Mouse (Mus musculus) left cerebral cortex, postnatal 4 days (tissue): ENCODE data around the gene Tbpl1. TPM values are rescaled to one million over a fixed set of nuclear protein-coding genes. Genes with fewer than 3 reads are reported as not detected.
A peak's percentile ranks its signal among the peaks of the same experiment; 100 is the strongest.

Experiments
- DNase-seq: peaks from one replicate; pipeline ENCODE4 v3.0.0-alpha.2; 2022
- intact Hi-C: fragments of 180-260 bp; cut with DNase I; formaldehyde crosslinking; loops from one replicate; pipeline ENCODE4 v1.15.1; 2025
- total RNA-seq, 2 experiments: library from RNA; stranded (reverse); gene quantifications; 2 replicates each; pipeline ENCODE4 v1.2.3; 2021

Tbpl1 gene
- total RNA-seq, 2 experiments from 2014 or later: 62.4 to 67.2 TPM

DNA sequence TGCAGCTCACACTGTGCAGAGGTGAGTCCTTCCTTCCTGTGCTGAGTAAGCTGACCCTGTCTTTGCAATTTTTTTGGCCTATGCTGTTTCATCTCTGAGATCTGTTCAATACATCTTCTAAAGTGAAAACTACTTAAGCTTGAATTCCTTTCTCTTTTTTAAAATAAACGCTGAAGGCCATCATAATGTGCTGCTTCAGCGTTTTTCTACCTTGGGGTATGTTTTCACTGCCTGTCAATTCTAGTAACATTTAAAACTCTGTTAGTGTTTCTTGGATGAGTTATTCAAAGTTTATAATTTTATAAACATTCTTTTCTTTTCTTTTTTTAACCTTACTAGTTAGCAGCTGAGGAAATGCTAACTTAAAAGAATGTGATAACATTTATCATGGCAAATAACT lies 18.8 kb downstream of the Tbpl1 start:
- DNase-seq: no peak
- intact Hi-C loops: no loop called here

DNA sequence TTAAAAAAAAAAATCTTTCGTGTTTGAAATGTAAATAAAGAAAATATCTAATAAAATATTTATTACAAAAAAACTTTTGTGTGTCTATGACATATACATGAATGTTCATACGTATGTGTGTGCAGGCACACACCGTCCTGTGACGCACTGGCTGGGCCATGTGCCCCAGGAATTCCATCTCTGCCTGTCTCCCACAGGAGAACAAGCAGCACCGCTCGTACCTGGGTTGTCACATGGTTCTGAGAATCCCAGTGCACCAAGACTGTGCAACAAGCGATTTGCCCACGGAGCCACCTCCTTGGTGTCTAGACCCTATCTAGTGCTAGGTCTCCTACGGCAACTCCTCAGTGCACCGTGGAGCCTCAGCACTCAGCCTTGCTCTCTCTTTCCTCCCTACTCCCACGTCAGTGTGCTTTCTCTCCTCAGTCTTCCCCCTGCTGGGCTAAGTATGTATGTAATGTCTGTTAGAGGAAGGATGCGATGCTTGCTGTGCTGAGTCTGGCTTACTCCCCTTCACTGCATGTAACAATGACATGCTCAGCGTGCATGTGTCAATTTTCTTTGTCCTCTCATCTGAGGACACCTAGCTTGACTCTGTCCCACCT lies 21.5 kb downstream of the Tbpl1 start:
- no peak for DNase-seq
- intact Hi-C loops: no loop called here

GRCm38 (mm10) chr10:22708190-22708843 lies 23.4 kb downstream of the Tbpl1 start:
- intact Hi-C loops: loop anchor here (10.0 kb wide), 1 partner anchor 104 kb away; no protein-coding TSS in a partner anchor
- DNase-seq: no peak

GRCm38 (mm10) chr10:22703844-22704243 lies 27.9 kb downstream of the Tbpl1 start:
- DNase-seq: no peak
- intact Hi-C loops: loop anchor here (10.0 kb wide), 1 partner anchor 99 kb away; no protein-coding TSS in a partner anchor

GRCm38 (mm10) chr10:22701485-22702315 lies 30.0 kb downstream of the Tbpl1 start:
- intact Hi-C loops: loop anchor here (10.0 kb wide), 1 partner anchor 97 kb away; no protein-coding TSS in a partner anchor
- no peak for DNase-seq

DNA sequence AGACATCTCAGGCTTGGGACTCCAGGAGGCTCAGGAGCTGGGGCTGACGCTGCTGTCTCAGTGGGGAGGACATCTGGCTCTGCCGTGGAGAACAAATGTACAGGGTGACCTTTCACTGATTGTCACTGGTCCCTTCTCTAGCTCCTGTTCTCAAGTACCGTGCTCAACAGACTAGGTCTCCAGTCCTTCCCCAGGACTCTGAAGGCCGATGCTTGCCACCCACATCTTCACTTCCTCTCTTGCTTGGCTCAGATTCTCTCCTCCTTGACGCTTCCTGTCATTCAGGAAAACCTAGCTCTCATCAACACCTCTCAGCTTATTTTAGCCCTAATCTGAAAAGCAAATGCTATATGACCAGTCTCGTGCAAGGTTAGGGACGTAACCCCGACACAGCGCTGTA lies 31.0 kb downstream of the Tbpl1 start:
- intact Hi-C loops: loop anchor here (10.0 kb wide), 1 partner anchor 96 kb away; no protein-coding TSS in a partner anchor

GRCm38 (mm10) chr10:22699487-22700335 lies 32.0 kb downstream of the Tbpl1 start:
- intact Hi-C loops: loop anchor here (10.0 kb wide), 1 partner anchor 95 kb away; no protein-coding TSS in a partner anchor
- no peak for DNase-seq

More for the DNA sequence above, 31.0 kb downstream of the Tbpl1 start:
- no peak for DNase-seq

GRCm38 (mm10) chr10:22698158-22698953 lies 33.4 kb downstream of the Tbpl1 start:
- intact Hi-C loops: no loop called here
- DNase-seq: no peak

GRCm38 (mm10) chr10:22696864-22697263 lies 34.9 kb downstream of the Tbpl1 start:
- no peak for DNase-seq
- intact Hi-C loops: no loop called here

- no peak for DNase-seq
- intact Hi-C loops: no loop called here
Observed at GRCm38 (mm10) chr10:22696236-22696635, 35.5 kb downstream of the Tbpl1 start.

GRCm38 (mm10) chr10:22675848-22676630 lies 55.7 kb downstream of the Tbpl1 start:
- DNase-seq: no peak
- intact Hi-C loops: no loop called here

DNA sequence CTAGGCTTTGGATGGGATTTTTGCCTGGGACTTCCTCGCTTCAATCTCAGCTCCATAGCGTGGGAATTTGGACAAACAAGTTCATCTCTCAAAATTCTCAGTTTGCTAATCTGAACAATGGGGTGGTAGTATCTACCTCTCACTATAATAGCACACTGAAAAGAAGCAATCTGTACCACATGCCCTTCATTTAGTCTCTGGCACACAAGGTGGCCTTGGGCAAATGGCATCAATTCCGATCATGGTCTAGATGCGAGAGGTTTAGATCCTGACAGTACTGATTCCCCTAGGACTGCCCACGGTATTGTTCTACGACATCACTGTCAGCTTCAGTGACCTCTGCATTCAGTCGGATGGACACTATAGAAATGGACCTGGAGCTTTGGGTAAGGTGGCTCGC lies 57.6 kb downstream of the Tbpl1 start:
- intact Hi-C loops: no loop called here
- no peak for DNase-seq

- intact Hi-C loops: no loop called here
- DNase-seq: no peak
Observed at GRCm38 (mm10) chr10:22668509-22668908, 63.2 kb downstream of the Tbpl1 start.

- DNase-seq: no peak
- intact Hi-C loops: no loop called here
Observed at GRCm38 (mm10) chr10:22660286-22661000, 71.3 kb downstream of the Tbpl1 start.

DNA sequence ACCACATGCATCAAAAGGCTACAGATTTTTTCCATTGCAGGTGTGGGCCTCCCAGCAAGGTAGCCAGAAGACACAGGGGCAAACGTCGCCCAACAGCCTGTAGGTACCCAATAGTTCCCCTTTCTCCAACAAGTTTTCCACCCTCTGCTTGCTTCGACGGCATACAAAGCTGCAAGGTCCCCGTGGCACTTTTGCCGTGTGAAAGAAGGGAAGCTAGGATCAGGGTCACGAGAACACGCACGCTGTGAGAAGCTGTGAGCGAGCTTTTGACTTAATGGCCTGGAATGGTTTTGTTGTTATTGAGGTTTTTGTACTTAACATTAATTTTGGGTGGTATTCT lies 72.4 kb downstream of the Tbpl1 start:
- DNase-seq: no peak
- intact Hi-C loops: no loop called here

DNA sequence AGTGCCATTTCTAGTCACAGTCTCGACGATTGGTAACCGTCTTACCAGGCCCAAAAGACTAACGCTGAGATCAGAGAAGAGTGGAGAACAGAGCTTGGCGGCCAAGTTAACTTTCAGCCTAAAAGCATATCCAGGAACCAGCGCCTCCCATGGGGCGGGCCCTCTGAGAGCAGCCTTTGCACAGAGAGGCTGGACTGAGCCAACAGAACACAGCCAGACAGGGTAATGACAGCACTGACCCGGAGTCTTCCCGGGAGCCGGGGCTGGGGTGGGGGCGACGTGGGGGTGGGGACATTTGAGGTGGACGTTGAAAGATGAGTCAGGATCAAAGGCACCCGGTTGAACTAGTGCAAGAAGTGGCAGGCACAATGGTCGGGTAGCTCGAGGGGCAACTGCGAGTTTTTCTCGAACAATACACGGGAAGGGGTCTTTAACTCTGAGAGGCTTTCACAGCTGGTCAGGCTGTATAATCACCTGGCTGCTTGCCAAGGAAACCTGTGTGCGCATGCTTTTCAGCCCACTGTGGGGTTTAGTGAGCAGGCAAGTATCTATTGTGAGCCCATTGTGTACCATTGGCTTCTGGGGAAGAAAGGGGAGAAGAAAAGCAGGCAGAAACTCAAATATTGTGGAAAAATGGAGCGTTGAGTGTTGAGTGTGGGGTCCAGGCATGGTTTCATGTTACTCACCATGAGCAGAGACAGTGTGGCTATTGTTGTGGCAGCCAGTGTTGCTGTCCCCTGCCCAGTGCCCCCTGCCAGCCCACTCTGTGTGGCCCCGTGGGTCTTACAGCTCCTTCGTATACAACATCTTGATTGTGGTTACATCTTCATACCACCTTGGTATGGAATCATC lies 73.0 kb downstream of the Tbpl1 start:
- intact Hi-C loops: no loop called here
- peak; percentile 47 for DNase-seq
